Mouse (Mus musculus) monocyte, adult 5-6 weeks (primary cell): Measurements from ENCODE around the gene Phldb3. TPM values are rescaled to one million over a fixed set of nuclear protein-coding genes. Genes with fewer than 3 reads are reported as not detected.
"Not testable (repeated sequence)": the region's sequence is repeated elsewhere in the genome, so short reads cannot be mapped to it uniquely, and the experiment has no call there.

Source experiments
- ATAC-seq: fragments of 153-309, 156-312 bp; replicated peaks from 2 replicates; pipeline ENCODE4 v1.8.0; 2017; ENCODE audit warnings: mild to moderate bottlenecking; ENCODE audit not compliant: low TSS enrichment, insufficient number of reproducible peaks, severe bottlenecking, poor library complexity, low FRiP score
- total RNA-seq: library from RNA; stranded (forward); fragments of 200-1000, 200-491, 200-594 nt; gene quantifications from 3 replicates; pipeline ENCODE4 v1.2.3, GENCODE M21; 2017

Phldb3 gene
- total RNA-seq, 1 experiment from 2014 or later, result 10.6 TPM

DNA sequence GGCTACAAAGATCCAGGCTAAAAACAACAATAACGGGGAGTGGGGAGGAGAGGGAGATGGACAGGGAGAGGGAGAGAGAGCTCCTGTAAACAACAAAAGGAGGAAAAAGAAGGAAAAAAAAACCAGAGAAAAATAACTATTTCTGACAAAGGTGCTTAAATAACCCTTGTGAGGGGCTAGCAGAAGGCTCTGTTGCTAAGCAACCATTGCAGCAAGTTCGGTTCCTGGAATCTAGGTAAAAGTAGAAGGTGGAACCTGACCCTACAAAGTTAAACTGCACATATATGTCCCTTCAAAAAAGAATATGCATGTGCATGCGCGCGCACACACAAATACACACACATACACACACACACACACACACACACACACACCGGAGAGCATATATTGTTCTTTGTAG, 17.8 kb upstream of the Phldb3 start:
- ATAC-seq, result no peak

DNA sequence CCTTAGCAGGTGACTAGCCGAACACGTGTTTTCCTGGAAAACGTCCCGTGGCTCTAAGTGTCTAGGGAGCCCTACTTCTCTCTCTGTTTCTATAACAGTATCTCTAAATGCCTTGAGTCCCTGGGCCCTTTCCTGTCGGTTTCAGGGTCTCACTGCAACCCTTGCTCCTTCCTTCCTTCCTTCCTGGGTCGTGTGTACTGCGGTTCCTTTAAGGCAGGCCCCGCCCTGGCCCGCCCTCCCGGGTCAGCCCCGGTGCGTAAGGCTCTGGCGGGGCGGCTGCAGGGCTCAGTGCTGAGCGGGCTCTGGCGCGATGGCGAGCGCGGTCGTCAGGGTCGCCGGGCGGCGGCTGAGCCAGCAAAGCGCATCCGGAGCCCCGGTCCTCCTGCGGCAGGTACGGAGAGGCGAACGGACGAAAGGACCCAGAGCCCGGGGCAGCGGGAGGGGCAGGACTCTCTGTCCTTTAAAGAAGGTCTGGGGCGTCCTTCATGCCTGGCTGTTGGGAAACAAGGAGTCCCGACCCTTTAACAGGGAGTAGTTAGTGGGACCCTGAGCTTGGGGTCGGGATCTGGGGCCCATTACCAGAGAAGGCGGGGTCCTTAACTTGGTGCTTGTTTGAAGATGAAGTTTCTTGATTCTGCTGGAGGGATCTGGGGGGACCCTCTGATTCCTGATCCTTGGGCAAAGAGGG, 16.8 kb upstream of the Phldb3 start:
- ATAC-seq, result peak; percentile 59; the same call in 1 of the 2 replicates

DNA sequence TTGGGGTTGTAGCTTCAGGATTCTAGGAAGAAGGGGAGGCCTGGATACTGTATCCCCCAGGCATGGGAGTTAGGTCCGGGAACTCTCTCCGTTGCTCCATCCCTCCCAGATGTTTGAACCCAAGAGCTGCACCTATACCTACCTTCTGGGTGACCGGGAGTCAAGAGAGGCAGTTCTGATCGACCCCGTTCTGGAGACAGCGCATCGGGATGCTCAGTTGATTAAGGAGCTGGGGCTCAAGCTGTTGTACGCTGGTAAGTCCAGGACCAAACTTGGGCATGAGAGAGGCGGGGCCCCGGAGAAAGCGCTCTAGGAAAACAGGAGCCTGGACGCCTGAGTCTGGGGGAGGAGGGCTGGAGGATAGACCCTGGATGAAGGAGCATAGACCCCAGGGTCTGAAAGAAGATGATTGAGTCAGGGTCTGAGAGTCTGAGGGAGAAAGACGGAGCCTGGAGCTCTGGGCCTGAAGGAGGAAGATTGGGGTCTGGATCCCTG, 16.2 kb upstream of the Phldb3 start:
- no peak for ATAC-seq

DNA sequence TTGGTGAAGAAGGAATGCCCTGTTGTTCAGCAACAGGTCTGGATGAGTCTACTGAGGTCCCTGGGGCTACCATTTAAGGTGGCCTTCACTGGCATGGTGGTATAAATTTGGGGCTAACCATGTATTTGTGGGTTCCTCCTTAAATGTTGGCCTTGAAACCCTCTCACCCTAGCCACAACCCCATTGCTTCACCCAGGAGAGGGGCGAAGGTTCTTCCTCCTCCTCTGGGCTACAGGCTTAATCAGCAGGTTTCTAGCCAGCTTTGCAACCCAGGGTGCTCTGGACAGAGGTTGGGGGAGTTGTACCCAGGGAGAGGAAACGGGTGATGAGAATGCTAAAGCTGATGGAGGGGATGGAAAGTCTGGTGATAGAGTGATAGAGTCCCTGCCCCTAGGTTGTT, 15.1 kb upstream of the Phldb3 start:
- no peak for ATAC-seq

DNA sequence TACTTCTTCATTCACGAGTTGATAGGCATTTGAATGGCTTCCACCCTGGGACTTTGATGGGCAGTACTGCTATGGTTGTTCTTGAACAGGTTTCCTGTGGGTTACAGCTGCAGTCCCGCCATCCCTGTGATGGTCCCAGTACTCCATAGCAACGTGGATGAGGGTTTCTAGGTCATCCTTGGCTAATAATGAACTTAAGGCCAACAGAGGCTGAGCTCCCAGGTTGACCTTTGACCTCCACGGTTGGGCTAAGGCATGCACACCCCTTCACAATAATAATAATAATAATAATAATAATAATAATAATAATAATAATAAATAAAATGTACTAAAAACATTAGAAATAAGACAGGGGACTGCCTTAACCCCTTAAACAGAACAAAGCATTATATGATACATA, 12.4 kb upstream of the Phldb3 start:
- ATAC-seq, result no peak

DNA sequence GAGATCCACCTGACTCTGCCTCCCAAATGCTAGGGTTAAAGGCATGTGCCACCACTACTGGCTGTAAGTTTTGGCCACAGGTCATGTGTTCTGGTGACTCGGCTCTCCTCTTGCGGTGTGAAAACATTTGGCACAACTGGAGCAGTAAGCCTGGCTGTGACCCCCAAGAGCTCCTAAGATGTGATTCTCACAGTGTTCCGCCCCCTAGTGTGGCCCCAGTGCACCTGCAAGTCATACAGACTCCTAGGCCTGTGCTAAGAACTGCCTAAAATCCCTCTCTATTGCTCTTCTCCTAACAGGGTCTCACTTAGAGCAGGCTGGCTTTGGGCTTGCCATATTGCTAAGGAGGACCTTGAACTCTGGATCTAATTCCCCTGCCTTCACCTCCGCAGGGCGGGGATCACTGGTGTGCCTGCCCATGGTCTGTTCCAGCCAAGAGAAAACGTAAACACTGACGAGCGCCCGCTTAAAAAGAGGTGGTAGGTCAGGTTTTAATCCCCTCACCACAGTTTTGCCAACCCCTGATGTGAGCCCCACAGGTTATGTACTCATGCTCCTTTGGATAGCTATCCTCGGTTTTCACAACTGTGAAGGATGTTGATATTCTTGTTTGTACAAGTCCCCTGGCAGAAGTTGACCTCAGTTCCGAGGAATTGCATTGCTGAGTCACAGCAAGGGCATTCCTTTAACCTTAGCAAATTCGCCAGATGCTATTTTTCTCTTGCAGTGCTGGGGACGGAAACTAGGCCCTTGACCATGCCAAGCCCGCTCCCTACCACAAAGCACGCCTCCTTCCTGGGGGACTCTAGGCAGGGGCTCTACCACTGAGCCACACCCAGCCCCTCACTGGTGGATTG, 11.1 kb upstream of the Phldb3 start:
- no peak for ATAC-seq

DNA sequence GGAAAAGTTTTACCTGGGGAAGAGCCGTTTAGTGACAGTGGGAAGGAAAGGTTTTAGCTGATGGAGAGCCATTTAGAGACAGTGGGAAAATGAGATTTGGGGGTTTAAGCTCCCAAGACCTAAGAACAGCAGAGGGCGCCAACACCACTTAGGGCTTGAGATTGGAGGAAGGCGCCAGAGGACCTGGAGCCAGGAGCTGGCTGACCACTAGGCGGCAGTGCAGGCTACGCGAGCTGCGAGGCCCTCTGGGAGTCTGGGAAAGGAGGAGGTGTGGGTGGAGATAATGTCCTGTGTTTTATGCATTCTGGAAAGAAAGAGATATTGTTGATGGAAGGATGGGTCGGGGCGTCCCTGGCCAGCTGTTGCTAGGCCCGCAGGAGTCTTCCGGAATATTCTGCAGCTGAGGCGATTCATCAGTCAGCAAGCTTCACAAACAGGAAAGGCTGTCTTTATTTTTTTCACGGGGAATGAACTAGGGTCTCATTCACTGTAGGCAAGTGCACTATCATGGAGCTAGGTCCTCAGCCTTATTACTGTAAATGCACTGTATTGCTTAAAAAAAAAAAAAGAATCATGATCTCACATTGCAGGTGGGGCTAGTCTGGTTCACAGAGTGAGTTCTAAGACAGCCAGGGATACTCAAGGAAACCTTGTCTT, 9.5 kb upstream of the Phldb3 start:
- peak; percentile 98 for ATAC-seq

DNA sequence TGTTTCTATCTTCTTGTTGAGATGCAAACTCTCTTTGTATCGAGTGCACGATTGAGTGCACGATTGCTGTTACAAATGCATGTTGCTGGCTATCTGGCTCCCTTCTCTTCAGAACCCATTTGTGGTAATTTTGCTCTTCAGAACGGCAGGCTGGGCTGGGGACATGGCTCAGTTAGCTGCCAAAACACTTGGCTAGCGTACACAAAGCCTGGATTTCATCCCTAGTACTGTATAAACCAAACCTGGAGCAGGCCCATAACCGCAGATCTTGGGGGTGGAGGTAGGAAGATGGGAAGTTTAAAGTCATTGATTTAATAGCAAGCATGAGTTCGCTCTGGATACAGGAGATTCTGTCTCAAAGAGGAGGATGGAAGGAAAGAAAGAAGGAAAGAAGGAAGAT, 5.0 kb upstream of the Phldb3 start:
- no peak for ATAC-seq

DNA sequence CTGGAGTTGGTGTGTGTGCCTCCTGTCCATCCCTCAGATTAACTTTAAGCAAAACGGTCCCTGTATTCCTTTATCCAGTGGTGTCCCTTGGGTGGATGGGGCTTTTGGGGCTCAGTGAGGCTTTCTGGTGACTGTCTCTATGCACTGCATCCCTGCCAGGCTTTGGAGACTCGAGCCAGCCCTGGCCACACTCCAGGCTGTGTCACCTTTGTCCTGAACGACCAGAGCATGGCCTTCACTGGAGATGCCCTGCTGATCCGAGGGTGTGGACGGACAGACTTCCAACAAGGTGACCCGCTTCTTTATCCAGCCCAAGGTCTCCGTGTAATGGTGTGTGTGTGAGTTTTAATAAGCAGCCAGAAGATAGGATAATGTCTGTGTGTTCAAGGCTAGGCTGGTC, 4.5 kb upstream of the Phldb3 start:
- ATAC-seq, result no peak

DNA sequence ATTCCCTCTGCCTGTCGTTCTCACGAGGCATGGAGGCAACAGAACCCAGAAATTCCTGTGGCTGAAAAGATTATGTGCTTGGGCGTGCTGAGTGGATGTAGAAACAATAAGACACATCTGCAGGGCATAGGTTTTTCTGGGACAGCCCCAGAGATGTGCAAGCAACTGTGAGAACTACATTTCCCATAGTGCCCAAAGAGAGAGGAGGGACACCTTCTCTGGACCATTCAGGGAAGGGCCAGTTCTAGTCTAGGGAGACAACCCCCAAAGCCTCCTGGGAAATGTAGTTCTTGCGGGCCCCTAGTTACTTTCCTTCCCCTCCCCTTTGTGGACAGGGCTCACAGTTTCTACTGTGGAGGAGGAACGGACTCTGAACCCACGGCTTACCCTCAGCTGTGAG, 2.5 kb upstream of the Phldb3 start:
- ATAC-seq, result peak; percentile 83

DNA sequence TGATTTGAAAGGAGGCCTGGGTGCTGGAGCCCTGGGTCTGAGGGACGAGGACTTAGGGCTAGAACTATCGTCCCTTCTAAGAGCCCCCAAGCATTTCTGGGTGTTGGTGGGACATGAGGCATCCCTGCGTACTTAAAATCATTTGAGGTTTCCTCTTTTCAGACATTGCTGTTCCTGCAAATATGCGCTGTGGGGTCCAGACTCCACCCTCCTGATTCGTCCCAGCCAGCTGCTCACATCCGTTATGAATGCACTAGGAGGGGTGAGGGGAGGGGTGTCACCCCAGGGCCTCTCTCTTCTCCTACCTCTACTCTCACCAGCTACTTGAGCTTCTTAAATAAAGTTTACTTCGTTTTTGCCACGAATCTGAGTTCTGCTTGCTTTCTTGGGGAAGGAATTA, 2.0 kb upstream of the Phldb3 start:
- 0 out of 2 replicates have a peak, but pooled peaks have one; percentile 0 for ATAC-seq

DNA sequence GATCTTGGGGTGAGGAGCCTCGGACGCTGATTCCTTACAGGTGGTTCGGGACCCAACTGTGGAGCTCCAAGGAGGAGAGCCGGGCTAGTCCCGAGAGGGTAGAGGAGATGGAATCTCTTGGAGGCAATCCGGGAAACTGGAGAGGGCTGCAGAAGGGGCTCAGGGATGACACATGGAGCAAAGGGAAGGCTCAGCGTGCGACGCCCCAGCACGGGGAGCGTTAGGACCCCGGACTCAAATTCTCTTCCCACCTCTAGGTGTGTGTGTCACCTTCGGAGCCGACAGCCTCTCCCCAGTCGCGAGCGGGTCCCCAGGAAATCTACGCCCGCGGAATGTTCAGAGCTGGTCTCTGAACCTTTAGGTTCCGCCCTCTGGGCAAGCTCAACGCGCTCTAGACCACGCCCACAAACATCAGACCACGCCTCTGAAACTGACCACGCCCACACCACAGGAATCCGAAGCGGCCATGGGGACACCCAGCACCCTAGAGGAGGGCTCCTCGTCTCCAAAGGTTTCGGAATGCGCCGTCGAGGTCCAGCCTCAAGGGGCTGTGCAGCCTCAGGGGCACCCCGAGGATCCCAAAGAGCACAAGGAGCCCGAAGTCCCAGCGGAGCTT, 424 bp downstream of the Phldb3 start:
- ATAC-seq, result peak; percentile 83

DNA sequence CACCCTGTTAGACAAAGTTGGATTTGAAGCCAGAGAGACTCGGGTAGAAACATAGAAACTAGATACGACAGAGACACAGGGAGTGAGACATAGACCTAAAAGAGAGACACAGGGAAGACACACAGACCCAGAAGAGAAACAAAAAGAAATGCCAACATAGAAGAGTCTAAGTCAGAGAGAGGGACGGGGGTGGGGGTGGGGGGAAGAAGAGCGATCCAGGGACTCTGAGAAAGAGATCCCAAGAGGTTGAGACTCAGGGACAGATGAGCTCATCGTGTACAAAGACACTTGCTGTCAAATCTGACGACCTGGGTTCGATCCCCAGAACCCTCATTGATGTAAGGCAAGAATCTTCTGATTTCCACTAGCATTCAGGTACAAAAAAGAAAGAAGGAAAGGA, 1.1 kb downstream of the Phldb3 start:
- no peak for ATAC-seq

DNA sequence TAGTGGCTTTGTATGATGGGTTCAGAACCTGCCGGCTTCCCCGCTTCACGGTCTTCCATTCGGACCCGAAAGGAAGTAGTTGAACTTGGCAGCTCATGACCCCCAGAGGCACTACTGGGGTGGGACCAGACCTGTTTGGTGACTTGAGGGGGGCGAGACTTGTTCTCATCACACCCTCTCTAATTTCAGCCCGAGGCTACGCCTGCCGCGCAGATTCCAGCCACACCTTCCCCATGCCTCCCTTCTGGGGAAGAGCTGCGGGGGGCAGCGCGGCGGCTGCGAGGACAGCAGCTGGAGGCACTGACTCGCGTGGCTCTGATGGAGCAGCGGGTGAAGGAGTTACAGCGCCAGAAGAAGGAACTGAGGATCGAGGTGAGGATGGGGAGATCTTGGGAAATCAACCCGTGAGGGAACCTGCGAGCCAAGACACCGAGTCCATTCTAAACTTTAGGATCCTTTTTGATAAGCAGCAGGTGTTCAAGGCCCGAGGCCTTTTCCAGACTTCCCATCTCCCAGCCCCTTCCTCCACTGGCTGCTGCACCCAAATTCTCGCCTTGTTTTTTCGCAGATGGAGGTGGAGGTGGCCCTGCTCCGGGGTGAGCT, 1.8 kb downstream of the Phldb3 start:
- ATAC-seq, result no peak

DNA sequence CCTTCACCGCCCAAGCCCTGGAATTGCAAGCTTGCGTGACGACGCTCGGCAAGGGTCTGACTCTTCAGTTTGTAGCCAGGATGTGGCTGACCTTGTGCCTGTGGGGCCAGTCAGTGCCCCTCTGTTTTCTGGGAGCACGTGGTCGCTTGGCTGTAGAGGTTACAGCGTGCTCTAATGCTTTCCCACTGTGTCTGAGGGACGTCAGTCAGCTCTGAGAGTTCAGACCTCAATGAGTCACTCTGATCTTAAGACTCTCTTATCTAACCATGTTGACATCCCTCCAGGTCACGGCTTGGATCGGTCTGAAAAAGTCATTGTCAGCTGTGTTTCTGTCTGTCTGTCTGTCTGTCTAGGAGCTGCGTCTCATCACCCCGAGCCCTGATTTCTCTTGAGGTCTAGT, 4.3 kb downstream of the Phldb3 start:
- no peak for ATAC-seq

DNA sequence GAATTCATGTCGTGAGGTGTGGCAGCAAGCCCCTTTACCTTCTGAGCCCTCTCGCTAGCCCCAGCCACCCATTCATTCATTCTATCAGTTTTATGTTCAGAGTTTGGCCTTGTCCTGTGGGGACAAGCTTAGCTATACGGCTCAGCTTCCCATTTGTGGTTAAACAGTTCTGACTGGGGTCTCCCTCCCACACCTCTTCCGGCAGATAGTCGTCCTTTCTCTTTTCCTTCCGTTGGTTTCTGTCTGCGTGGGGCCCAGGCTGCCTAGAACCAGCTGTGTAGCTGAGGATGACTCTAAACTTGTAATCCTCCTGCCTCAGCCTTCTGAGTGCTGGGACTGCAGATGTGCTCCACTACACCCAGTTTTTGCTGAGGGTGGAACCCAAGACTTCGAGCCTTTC, 7.2 kb downstream of the Phldb3 start:
- ATAC-seq, result no peak

DNA sequence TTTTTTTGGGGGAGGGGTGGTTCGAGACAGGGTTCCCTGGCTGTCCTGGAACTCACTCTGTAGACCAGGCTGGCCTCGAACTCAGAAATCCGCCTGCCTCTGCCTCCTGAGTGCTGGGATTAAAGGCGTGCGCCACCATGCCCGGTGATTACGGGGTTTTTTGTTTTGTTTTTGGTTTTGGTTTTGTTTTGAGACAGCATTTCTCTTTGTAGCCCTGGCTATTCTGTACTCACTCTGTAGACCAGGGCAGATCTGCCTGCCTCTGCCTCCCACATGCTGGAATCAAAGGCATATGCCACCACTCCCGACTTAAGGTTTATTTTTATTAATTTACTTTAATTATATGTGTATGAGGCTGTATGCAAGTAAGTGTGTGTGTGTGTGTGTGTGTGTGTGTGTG, 7.8 kb downstream of the Phldb3 start:
- not testable (repeated sequence) for ATAC-seq

DNA sequence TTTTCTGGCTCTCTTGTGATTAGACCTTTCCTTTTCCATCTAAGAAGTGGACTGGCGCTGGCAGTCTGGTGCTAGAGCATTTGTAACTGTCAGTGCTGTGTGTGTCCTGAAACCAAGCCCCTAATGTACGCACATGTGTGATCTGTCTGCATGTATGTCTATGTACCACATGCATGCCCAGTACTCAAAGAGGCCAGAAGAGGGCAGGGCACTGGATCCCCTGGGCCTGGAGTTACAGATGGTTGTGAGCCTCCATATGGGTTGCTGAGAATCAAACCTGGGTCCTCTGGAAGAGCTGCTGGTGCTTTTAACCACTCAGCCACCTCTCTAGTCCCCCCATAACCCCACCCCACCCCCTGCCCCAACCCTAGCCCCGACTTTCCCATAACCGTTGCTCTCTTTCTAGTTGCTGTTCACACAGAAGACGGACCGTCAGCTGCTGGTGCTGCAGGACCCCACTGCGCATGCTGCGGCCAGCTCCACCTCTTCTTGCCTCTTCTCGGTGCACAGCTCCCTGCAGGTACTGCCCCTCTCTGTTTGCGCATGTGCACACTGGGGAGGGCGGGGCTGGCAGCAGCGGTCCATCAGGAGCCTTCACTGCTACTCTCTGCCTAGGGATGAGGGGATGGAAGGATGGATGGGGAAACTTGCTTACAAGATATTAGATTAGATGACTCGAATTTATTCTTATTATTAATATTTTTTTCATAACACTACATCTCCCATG, 9.3 kb downstream of the Phldb3 start:
- no peak for ATAC-seq
